Mouse (Mus musculus): ENCODE results near the gene Pde4d. TPM values are rescaled to one million over a fixed set of nuclear protein-coding genes. Genes with fewer than 3 reads are reported as not detected.

Gene Pde4d
- total and polyA plus RNA-seq, 2 experiments from 2014 or later: 19.0 to 103 TPM

GRCm38 (mm10) chr13:109508472-109508871 is 1058.7 kb downstream of the Pde4d start:
- 90% methylated on average over 4 of the region's 4 CpGs for WGBS
- H3K9ac ChIP-seq (replicated peaks; ENCODE audit: low read length, poor library complexity, severe bottlenecking): no peak overlapping the region
- no peak for TF ChIP-seq CTCF (IDR thresholded peaks at IDR 0.05)

GRCm38 (mm10) chr13:109518194-109518593 is 1068.4 kb downstream of the Pde4d start:
- H3K4me3 ChIP-seq (ENCODE audit: low read depth, low read length): no peak overlapping the region
- 62% methylated on average over 1 of the region's 1 CpGs for WGBS
- H3K4me2 ChIP-seq (ENCODE audit: low read depth, low read length, poor library complexity, severe bottlenecking): no peak overlapping the region
- DNase-seq (ENCODE audit: low spot score) (no peak), ATAC-seq (ENCODE audit: low FRiP score) (no peak)
- no peak overlapping the region for H3K9ac ChIP-seq (replicated peaks; ENCODE audit: low read length, poor library complexity, severe bottlenecking)
- H3K27ac ChIP-seq (ENCODE audit: low read depth, low read length): no peak overlapping the region
- H3K27me3 ChIP-seq (ENCODE audit: insufficient read depth, low read length): no peaks in the 10 kb centered on the region
- H3K36me3 ChIP-seq (ENCODE audit: insufficient read depth, low read length): no peaks in the 10 kb centered on the region
- TF ChIP-seq CTCF (IDR thresholded peaks at IDR 0.05): no peak
- no peaks in the 10 kb centered on the region for H3K9me3 ChIP-seq (ENCODE audit: low read length)
- no peaks in the 10 kb centered on the region for H3K4me1 ChIP-seq (ENCODE audit: insufficient read depth, low read length)

More at GRCm38 (mm10) chr13:109508472-109508871, 1058.7 kb downstream of the Pde4d start:
- no peak for DNase-seq (ENCODE audit: low spot score)
- H3K4me3 ChIP-seq (ENCODE audit: low read depth, low read length): no peak overlapping the region
- H3K4me1 ChIP-seq (ENCODE audit: insufficient read depth, low read length): no peaks in the 10 kb centered on the region
- no peaks in the 10 kb centered on the region for H3K9me3 ChIP-seq (ENCODE audit: low read length)
- H3K36me3 ChIP-seq (ENCODE audit: insufficient read depth, low read length): no peaks in the 10 kb centered on the region
- no peaks in the 10 kb centered on the region for H3K27me3 ChIP-seq (ENCODE audit: insufficient read depth, low read length)
- no peak overlapping the region for H3K27ac ChIP-seq (ENCODE audit: low read depth, low read length)
- no peak overlapping the region for H3K4me2 ChIP-seq (ENCODE audit: low read depth, low read length, poor library complexity, severe bottlenecking)
- no peak for ATAC-seq (ENCODE audit: low FRiP score)

- H3K4me3 ChIP-seq (ENCODE audit: low read depth, low read length): no peak overlapping the region
- H3K36me3 ChIP-seq (ENCODE audit: insufficient read depth, low read length): no peaks in the 10 kb centered on the region
- 49% methylated on average over 3 of the region's 3 CpGs for WGBS
- H3K4me2 ChIP-seq (ENCODE audit: low read depth, low read length, poor library complexity, severe bottlenecking): no peak overlapping the region
- ATAC-seq (ENCODE audit: low FRiP score): no peak
- DNase-seq (ENCODE audit: low spot score): no peak
- no peaks in the 10 kb centered on the region for H3K4me1 ChIP-seq (ENCODE audit: insufficient read depth, low read length)
- H3K27me3 ChIP-seq (ENCODE audit: insufficient read depth, low read length): no peaks in the 10 kb centered on the region
- no peaks in the 10 kb centered on the region for H3K9me3 ChIP-seq (ENCODE audit: low read length)
- peak; percentile 58 for TF ChIP-seq CTCF (IDR thresholded peaks at IDR 0.05)
- no peak overlapping the region for H3K9ac ChIP-seq (replicated peaks; ENCODE audit: low read length, poor library complexity, severe bottlenecking)
- no peak overlapping the region for H3K27ac ChIP-seq (ENCODE audit: low read depth, low read length)
Observed at GRCm38 (mm10) chr13:109519485-109519884, 1069.7 kb downstream of the Pde4d start.

GRCm38 (mm10) chr13:109519966-109520646 is 1070.4 kb downstream of the Pde4d start:
- Histone ChIP-seq H3K4me3 (ENCODE audit: low read depth, low read length) (no peak overlapping the region), H3K36me3 (ENCODE audit: insufficient read depth, low read length) (no peaks in the 10 kb centered on the region), H3K9ac (replicated peaks; ENCODE audit: low read length, poor library complexity, severe bottlenecking) (no peak overlapping the region), H3K9me3 (ENCODE audit: low read length) (no peaks in the 10 kb centered on the region), H3K4me2 (ENCODE audit: low read depth, low read length, poor library complexity, severe bottlenecking) (no peak overlapping the region), H3K27me3 (ENCODE audit: insufficient read depth, low read length) (no peaks in the 10 kb centered on the region), H3K27ac (ENCODE audit: low read depth, low read length) (no peak overlapping the region), H3K4me1 (ENCODE audit: insufficient read depth, low read length) (no peaks in the 10 kb centered on the region)
- ATAC-seq (ENCODE audit: low FRiP score) (no peak), DNase-seq (ENCODE audit: low spot score) (no peak)
- 90% methylated on average over 2 of the region's 2 CpGs for WGBS
- TF ChIP-seq CTCF (IDR thresholded peaks at IDR 0.05): no peak

GRCm38 (mm10) chr13:109533838-109534523 is 1084.2 kb downstream of the Pde4d start:
- H3K4me3 ChIP-seq (ENCODE audit: low read depth, low read length): no peak overlapping the region
- H3K9ac ChIP-seq (replicated peaks; ENCODE audit: low read length, poor library complexity, severe bottlenecking): no peak overlapping the region
- TF ChIP-seq CTCF (IDR thresholded peaks at IDR 0.05): no peak
- no peak overlapping the region for H3K4me2 ChIP-seq (ENCODE audit: low read depth, low read length, poor library complexity, severe bottlenecking)
- DNase-seq (ENCODE audit: low spot score): peak; percentile 39
- H3K36me3 ChIP-seq (ENCODE audit: insufficient read depth, low read length): no peaks in the 10 kb centered on the region
- no peaks in the 10 kb centered on the region for H3K9me3 ChIP-seq (ENCODE audit: low read length)
- no peaks in the 10 kb centered on the region for H3K4me1 ChIP-seq (ENCODE audit: insufficient read depth, low read length)
- ATAC-seq (ENCODE audit: low FRiP score): peak; percentile 44; the same call in 1 of the 2 replicates
- H3K27ac ChIP-seq (ENCODE audit: low read depth, low read length): peak overlapping the region; percentile 28
- 17% methylated on average over 3 of the region's 3 CpGs for WGBS
- H3K27me3 ChIP-seq (ENCODE audit: insufficient read depth, low read length): no peaks in the 10 kb centered on the region

- Histone ChIP-seq H3K27ac (ENCODE audit: low read depth, low read length) (peak overlapping the region; percentile 28), H3K9ac (replicated peaks; ENCODE audit: low read length, poor library complexity, severe bottlenecking) (no peak overlapping the region), H3K9me3 (ENCODE audit: low read length) (no peaks in the 10 kb centered on the region), H3K4me1 (ENCODE audit: insufficient read depth, low read length) (no peaks in the 10 kb centered on the region), H3K27me3 (ENCODE audit: insufficient read depth, low read length) (no peaks in the 10 kb centered on the region), H3K4me2 (ENCODE audit: low read depth, low read length, poor library complexity, severe bottlenecking) (no peak overlapping the region), H3K4me3 (ENCODE audit: low read depth, low read length) (no peak overlapping the region), H3K36me3 (ENCODE audit: insufficient read depth, low read length) (no peaks in the 10 kb centered on the region)
- WGBS: 68% methylated on average over 5 of the region's 5 CpGs
- ATAC-seq (ENCODE audit: low FRiP score) (no peak), DNase-seq (ENCODE audit: low spot score) (no peak)
- no peak for TF ChIP-seq CTCF (IDR thresholded peaks at IDR 0.05)
Observed at GRCm38 (mm10) chr13:109534709-109535284, 1085.0 kb downstream of the Pde4d start.
